Mouse (Mus musculus) naive thymus-derived CD4-positive, alpha-beta T cell, adult 2 months (primary cell): ENCODE data around the gene A730061H03Rik.

Source experiments
- DNase-seq: peaks from one replicate; pipeline ENCODE4 v3.0.0-alpha.2; 2011; ENCODE audit warnings: low read depth

Gene A730061H03Rik

GRCm38 (mm10) chr14:55560202-55561073 lies at the start of gene A730061H03Rik:
Gene A730061H03Rik, minus strand, starts transcription at chr14:55560406.
- peak; percentile 99 for DNase-seq

- no peak for DNase-seq
Measured at GRCm38 (mm10) chr14:55608339-55608738, 48.1 kb upstream of the A730061H03Rik start.

- no peak for DNase-seq
Measured at GRCm38 (mm10) chr14:55605743-55606459, 45.7 kb upstream of the A730061H03Rik start.

- peak; percentile 44 for DNase-seq
Measured at GRCm38 (mm10) chr14:55604823-55605222, 44.6 kb upstream of the A730061H03Rik start.

- peak; percentile 98 for DNase-seq
Measured at GRCm38 (mm10) chr14:55603633-55604576, 43.7 kb upstream of the A730061H03Rik start.

- peak; percentile 33 for DNase-seq
Measured at GRCm38 (mm10) chr14:55603271-55603632, 43.0 kb upstream of the A730061H03Rik start, which contains the start of gene Irf9. Gene Irf9, plus strand, starts transcription at chr14:55603571.

GRCm38 (mm10) chr14:55598521-55599390 lies 38.5 kb upstream of the A730061H03Rik start:
- no peak for DNase-seq

GRCm38 (mm10) chr14:55596036-55596690 lies 36.0 kb upstream of the A730061H03Rik start:
- no peak for DNase-seq

- DNase-seq = no peak
Measured at GRCm38 (mm10) chr14:55592226-55592625, 32.0 kb upstream of the A730061H03Rik start.

GRCm38 (mm10) chr14:55591331-55591891 lies 31.2 kb upstream of the A730061H03Rik start, which contains the start of gene Rnf31:
Gene Rnf31, plus strand, starts transcription at chr14:55591708.
- DNase-seq = peak; percentile 89

GRCm38 (mm10) chr14:55590748-55591330 lies 30.6 kb upstream of the A730061H03Rik start, which contains the start of gene Psme2:
Gene Psme2, minus strand, starts transcription at chr14:55591113.
- DNase-seq = peak; percentile 90

- DNase-seq = peak; percentile 67
Measured at GRCm38 (mm10) chr14:55589771-55590448, 29.7 kb upstream of the A730061H03Rik start.

- DNase-seq = no peak
Measured at GRCm38 (mm10) chr14:55589271-55589670, 29.1 kb upstream of the A730061H03Rik start.

- DNase-seq = no peak
Measured at GRCm38 (mm10) chr14:55586149-55586548, 25.9 kb upstream of the A730061H03Rik start.

GRCm38 (mm10) chr14:55585566-55585960 lies 25.4 kb upstream of the A730061H03Rik start:
- peak; percentile 75 for DNase-seq

GRCm38 (mm10) chr14:55584702-55585565 lies 24.7 kb upstream of the A730061H03Rik start, which contains the start of gene Emc9:
Gene Emc9, minus strand, starts transcription at chr14:55585302.
- DNase-seq = peak; percentile 78

- DNase-seq = no peak
Measured at GRCm38 (mm10) chr14:55584303-55584701, 24.1 kb upstream of the A730061H03Rik start.
